Mouse (Mus musculus) midbrain, embryonic 10.5 days (tissue): ENCODE data around the gene Kcne4. TPM values are rescaled to one million over a fixed set of nuclear protein-coding genes. Genes with fewer than 3 reads are reported as not detected.
"Not testable (repeated sequence)": the region's sequence is repeated elsewhere in the genome, so short reads cannot be mapped to it uniquely, and the experiment has no call there.

ENCODE experiments used
- DNase-seq: peaks from one replicate; pipeline ENCODE4 v3.0.0-alpha.2; 2017; ENCODE audit warnings: low spot score
- H3K27ac ChIP-seq: fragments of 300-500 bp; sonication (generic); replicated peaks from 2 replicates; pipeline ENCODE4 v1.5.1; 2016; ENCODE audit warnings: mild to moderate bottlenecking
- H3K27me3 ChIP-seq: fragments of 300-500 bp; sonication (generic); 2 replicates; pipeline ENCODE4 v1.6.1; 2016; ENCODE audit warnings: low read depth, mild to moderate bottlenecking; ENCODE audit not compliant: poor library complexity, severe bottlenecking
- H3K36me3 ChIP-seq: fragments of 300-500 bp; sonication (generic); 2 replicates; pipeline ENCODE4 v1.6.1; 2016; ENCODE audit warnings: mild to moderate bottlenecking, moderate library complexity
- H3K4me1 ChIP-seq: fragments of 300-500 bp; sonication (generic); 2 replicates; pipeline ENCODE4 v1.6.1; 2016
- H3K4me3 ChIP-seq: fragments of 300-500 bp; sonication (generic); 2 replicates; pipeline ENCODE4 v1.5.1; 2016; ENCODE audit warnings: mild to moderate bottlenecking, moderate library complexity
- H3K9me3 ChIP-seq: fragments of 300-500 bp; sonication (generic); replicated peaks from 2 replicates; pipeline ENCODE4 v1.6.1; 2016; ENCODE audit warnings: mild to moderate bottlenecking
- WGBS: fragments of 180-500 bp; shearing (Covaris S2); methylation state at CpG from one replicate; pipeline ENCODE4 v1.1.7; 2016; 5-methylcytosine and 5-hydroxymethylcytosine counted together
- polyA plus RNA-seq: library from polyadenylated mRNA; unstranded; fragments of >200 nt; fragmentation: Nextera tagmentation; extraction: Ambion mirVana; gene quantifications from 2 replicates; pipeline ENCODE4 v1.2.1, GENCODE M21; 2016

Gene Kcne4
- 0.26 and 1.2 TPM in 2 replicates for polyA plus RNA-seq

DNA sequence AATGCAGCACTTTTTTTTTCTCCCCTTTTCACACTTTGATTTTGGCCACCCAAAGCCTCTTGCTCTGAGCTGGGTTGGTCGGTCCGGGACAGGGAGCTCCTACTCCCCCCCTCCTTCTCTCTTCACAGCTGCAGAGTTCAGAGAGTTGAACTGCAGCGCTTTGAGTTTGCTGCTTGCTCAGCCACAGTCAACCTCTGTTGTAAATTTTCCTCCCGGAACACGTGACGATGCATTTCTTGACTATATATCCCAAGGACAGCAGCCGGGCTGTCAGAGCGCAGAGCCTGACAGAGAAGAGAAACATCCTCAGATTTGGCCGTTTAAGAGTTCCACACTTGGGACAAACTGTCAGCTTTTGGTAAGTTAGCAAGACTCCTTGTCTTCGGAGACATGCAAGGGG, at the start of gene Kcne4:
TSS of gene Kcne4 (plus strand) at position 120 of the 400 bp plus-strand sequence.
- Histone ChIP-seq H3K9me3 (no peaks in the 10 kb centered on the region), H3K36me3 (no peaks in the 10 kb centered on the region), H3K27ac (no peak within 1 kb of the TSS), H3K4me3 (no peak within 1 kb of the TSS), H3K27me3 (no peaks in the 10 kb centered on the region), H3K4me1 (0 out of 2 replicates have a peak, but pooled peaks cover 8% of the 10 kb centered on the region)
- WGBS: 86% methylated on average over 10 of the region's 10 CpGs
- DNase-seq: no peak

DNA sequence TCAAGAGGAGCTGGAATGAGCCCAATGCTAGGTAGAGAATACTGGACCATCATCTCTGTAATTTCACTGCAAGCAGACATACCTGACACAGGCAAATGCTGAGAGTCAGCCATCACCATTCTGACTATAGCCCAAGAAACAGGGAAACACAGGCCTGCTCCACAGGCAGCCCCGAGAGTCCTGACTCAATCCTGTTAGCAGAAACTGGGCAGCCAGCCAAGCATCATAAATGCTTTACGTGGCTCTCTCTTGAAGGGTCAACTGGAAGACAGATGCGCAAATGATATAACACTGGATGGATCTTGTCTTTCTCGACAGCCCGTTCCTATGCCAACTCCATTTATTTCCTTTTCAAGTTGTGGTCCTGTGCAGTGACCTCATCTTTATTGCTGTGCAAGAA, 34.7 kb upstream of the Kcne4 start:
- no peak for DNase-seq
- H3K4me3 ChIP-seq: no peak overlapping the region
- H3K36me3 ChIP-seq: no peaks in the 10 kb centered on the region
- H3K27ac ChIP-seq: no peak overlapping the region
- WGBS: 88% methylated on average over 5 of the region's 5 CpGs
- no peaks in the 10 kb centered on the region for H3K9me3 ChIP-seq
- H3K4me1 ChIP-seq: no peaks in the 10 kb centered on the region
- H3K27me3 ChIP-seq: no peaks in the 10 kb centered on the region

DNA sequence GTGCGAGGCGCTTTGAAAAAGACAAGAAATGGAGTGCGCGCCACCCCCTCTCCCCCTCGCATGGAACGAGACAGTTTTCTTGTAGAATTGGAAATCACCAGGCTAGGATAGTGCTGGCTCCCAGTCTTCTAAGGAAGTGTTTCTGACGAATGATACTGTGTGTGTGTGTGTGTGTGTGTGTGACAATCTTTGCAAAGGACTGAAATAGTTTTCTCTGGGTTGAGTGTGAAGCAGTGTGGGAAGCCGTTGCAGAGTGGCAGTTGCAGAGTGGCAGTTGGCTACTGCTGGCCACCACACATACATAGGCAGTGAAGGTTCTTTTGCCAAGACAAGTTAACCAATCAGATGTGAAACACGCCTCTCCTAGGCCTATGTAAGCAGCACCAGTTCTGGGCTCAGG, 31.6 kb upstream of the Kcne4 start:
- H3K27me3 ChIP-seq, H3K4me3 ChIP-seq, H3K4me1 ChIP-seq, H3K9me3 ChIP-seq, H3K36me3 ChIP-seq, H3K27ac ChIP-seq, DNase-seq: not testable (repeated sequence)
- 90% methylated on average over 9 of the region's 9 CpGs for WGBS

DNA sequence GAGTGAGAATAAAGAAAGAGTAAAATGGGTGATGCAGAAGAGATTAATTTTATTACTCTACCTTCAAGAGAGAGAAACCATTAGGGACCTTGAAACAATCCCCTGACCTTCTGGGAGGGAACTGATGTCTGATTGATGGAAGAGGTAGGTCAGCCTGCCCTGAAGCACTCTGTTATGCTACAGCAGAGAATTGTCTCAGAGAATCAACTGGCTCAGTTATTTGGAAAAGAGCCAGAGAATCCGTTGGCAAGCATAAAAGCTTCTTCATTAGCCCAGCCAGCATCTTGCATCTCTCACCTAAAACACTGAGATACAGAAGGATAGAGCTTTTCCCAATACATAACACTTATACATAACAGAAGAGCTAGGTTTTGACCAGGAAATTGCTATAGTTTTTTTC, 26.8 kb upstream of the Kcne4 start:
- Histone ChIP-seq H3K27ac (no peak overlapping the region), H3K4me3 (no peak overlapping the region), H3K4me1 (no peaks in the 10 kb centered on the region), H3K27me3 (no peaks in the 10 kb centered on the region), H3K9me3 (no peaks in the 10 kb centered on the region), H3K36me3 (no peaks in the 10 kb centered on the region)
- 73% methylated on average over 1 of the region's 1 CpGs for WGBS
- DNase-seq: no peak

DNA sequence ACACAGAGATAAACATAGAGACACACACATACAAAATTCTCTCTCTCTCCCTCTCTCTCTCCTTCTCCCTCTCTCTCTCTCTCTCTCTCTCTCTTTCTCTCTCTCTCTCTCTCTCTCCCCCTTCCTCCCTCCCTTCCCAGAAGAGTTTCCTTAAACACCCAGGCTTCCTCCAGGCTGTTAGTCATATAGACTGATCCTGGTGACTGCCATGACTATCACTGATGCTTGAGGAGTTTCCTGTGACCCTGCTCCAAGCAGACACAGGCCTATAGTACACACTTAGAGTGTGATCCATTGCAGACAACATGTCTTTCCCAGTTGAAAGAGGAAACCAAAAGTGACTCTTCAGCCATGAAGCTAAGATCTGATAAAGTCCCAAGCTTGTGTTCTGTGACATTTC, 9.1 kb upstream of the Kcne4 start:
- H3K4me1 ChIP-seq: no peaks in the 10 kb centered on the region

DNA sequence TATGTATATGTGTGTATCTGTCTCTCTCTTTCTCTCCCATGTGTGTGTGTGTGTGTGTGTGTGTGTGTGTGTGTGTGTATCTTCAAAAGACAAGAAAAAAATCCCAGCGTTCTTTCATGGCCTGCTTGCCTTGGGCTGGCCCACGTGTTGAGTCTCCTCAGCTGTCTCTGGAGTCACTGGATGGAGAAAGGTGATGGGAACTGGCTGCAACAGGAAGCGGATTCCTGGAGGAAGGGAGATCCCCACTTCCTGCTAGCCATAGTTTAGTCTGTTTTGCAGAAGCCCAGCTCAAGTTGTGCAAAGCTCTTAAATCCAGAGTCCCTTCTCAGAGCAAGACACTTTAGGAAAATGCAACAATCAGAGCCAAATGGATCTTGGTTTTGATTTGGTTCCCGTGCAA, 6.7 kb upstream of the Kcne4 start:
- 84% methylated on average over 4 of the region's 4 CpGs for whole genome bisulfite sequencing
- no peak overlapping the region for H3K27ac ChIP-seq
- no peaks in the 10 kb centered on the region for H3K4me1 ChIP-seq
- no peaks in the 10 kb centered on the region for H3K9me3 ChIP-seq
- H3K36me3 ChIP-seq: no peaks in the 10 kb centered on the region
- no peak for DNase-seq
- no peak overlapping the region for H3K4me3 ChIP-seq
- no peaks in the 10 kb centered on the region for H3K27me3 ChIP-seq

More for the DNA sequence above, 9.1 kb upstream of the Kcne4 start:
- Histone ChIP-seq H3K27ac (no peak overlapping the region), H3K9me3 (no peaks in the 10 kb centered on the region), H3K36me3 (no peaks in the 10 kb centered on the region), H3K27me3 (no peaks in the 10 kb centered on the region), H3K4me3 (no peak overlapping the region)
- DNase-seq: no peak

DNA sequence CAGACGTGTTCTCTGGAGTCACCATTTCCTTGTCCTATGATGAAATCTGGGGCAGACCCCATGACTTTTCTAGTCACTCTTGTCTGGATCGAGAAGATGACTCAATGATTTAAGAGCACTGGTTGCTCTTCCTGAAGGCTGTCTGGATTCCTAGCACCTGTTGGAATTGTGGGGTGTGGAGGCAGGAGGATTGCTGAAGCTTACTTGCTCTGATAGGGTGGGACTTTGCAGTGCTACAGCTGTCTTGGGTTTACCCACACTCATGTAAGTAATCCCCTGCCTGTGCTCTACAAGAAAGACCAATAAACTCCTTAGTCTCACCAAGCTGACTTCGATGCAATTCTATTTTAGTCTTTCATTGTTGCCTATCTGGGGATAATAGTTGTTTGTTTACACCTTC, 5.7 kb upstream of the Kcne4 start:
- no peaks in the 10 kb centered on the region for H3K36me3 ChIP-seq
- no peaks in the 10 kb centered on the region for H3K4me1 ChIP-seq
- H3K4me3 ChIP-seq: no peak overlapping the region
- no peaks in the 10 kb centered on the region for H3K9me3 ChIP-seq
- no peak overlapping the region for H3K27ac ChIP-seq
- H3K27me3 ChIP-seq: no peaks in the 10 kb centered on the region
- DNase-seq: no peak
- 84% methylated on average over 3 of the region's 3 CpGs for WGBS

DNA sequence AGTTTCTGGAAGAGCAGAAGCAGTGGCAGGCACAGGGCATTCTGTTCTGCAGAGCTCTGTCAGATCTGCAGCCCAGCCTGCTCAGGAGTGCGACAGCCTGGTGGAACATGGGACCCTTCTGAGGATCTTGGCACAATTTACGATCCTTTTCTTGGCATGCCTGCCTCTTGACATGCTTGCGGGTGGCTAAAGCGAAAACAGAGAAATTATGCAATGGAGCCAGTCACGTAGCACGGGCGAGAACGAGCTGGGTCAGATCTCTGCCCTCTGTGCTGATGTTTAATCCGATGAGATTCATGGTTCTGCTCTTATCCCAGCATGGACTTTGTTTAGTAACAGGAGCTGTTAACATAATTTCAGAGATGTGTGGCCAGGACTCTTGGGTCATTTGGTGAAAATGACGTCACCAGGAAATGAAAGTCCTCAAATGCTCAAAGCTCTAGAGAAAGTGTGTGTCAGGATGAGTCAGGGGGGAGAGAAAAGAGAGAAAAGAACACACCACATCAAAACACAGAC, 4.5 kb upstream of the Kcne4 start:
- Histone ChIP-seq H3K9me3 (no peaks in the 10 kb centered on the region), H3K36me3 (no peaks in the 10 kb centered on the region), H3K27ac (no peak overlapping the region), H3K4me3 (no peak overlapping the region), H3K4me1 (no peaks in the 10 kb centered on the region), H3K27me3 (no peaks in the 10 kb centered on the region)
- no peak for DNase-seq
- WGBS: 89% methylated on average over 10 of the region's 10 CpGs

DNA sequence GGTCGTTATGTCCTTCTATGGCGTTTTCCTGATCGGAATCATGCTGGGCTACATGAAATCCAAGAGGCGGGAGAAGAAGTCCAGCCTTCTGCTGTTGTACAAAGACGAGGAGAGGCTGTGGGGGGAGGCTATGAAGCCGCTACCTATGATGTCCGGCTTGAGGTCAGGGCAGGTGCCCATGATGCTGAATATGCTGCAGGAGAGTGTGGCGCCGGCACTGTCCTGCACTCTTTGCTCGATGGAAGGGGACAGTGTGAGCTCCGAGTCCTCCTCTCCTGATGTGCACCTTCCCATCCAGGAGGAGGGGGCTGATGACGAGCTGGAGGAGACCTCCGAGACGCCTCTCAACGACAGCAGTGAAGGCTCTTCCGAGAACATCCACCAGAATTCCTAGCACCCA, 1.2 kb downstream of the Kcne4 start:
- Histone ChIP-seq H3K4me3 (no peak overlapping the region), H3K9me3 (no peaks in the 10 kb centered on the region), H3K36me3 (no peaks in the 10 kb centered on the region), H3K4me1 (peaks cover 13% of the 10 kb centered on the region; the same call in 1 of the 2 replicates), H3K27ac (no peak overlapping the region), H3K27me3 (no peaks in the 10 kb centered on the region)
- 89% methylated on average over 16 of the region's 16 CpGs for WGBS
- no peak for DNase-seq

DNA sequence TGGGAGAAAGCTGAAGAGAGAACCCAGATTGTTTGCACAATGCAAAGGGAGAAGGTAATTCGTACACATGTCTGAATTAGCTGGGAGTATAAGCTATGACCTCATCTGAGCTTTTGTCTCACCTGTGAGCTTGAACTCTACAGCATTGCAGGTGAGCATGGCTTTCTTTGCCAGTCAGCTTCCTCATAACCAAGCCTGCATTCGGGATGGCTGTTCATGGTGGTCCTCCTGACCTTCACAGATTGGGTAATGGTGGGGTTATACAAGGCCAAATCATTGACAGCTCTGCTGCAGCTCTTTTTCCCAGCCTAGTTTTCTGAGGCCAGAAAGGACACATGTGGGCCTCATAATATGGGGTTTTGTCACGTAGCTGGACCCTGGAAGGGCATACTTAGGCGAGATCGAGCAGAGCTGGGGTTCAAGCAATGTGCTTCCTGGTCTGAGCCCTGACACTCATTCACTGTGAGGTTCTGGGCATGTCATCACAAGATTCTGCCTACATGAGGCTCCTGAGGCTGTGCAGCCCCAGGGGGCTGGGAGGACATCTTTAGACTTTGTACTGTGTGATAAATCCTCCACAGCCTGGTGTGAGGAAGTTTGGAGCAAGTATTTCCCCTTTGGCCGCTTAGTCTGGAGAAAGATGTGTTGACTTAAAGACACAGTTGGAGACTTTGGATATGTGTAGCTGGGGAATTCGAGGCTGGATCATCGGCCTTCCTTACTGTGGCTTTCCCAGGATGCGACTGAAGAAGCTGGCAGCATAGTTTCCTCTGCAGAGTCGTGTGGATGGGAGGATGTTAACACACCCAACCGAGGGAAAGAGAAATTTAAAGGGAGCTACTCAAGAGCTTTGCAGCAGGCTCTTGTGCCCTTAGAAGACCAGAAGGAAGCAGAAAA, 2.3 kb downstream of the Kcne4 start:
- WGBS: 69% methylated on average over 11 of the region's 11 CpGs
- Histone ChIP-seq H3K36me3 (no peaks in the 10 kb centered on the region), H3K27ac (no peak overlapping the region), H3K4me3 (no peak overlapping the region), H3K4me1 (peaks cover 13% of the 10 kb centered on the region; the same call in 1 of the 2 replicates), H3K9me3 (no peaks in the 10 kb centered on the region), H3K27me3 (no peaks in the 10 kb centered on the region)
- no peak for DNase-seq

DNA sequence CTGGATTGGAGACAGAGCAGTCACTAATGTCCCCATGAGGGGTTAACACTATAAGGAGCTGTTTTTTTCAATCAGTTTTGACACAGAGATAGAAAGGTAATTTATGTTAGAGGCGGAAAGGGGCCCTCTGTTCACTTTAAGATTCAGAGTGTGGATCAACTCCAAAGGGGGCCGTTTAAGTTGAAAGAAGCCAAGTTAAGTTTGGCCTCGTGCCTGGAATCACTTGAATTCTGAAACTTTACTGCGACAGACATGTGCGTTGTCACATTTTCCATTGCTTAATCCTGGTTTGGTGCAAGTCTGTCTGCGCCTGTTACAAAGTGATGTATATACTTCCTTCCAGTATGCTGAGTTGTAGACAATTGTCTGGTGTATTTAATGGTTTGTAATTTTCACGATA, 3.0 kb downstream of the Kcne4 start:
- Histone ChIP-seq H3K27me3 (no peaks in the 10 kb centered on the region), H3K36me3 (no peaks in the 10 kb centered on the region), H3K4me1 (peaks cover 13% of the 10 kb centered on the region; the same call in 1 of the 2 replicates), H3K9me3 (no peaks in the 10 kb centered on the region), H3K27ac (no peak overlapping the region), H3K4me3 (no peak overlapping the region)
- no peak for DNase-seq
- 74% methylated on average over 7 of the region's 7 CpGs for WGBS

DNA sequence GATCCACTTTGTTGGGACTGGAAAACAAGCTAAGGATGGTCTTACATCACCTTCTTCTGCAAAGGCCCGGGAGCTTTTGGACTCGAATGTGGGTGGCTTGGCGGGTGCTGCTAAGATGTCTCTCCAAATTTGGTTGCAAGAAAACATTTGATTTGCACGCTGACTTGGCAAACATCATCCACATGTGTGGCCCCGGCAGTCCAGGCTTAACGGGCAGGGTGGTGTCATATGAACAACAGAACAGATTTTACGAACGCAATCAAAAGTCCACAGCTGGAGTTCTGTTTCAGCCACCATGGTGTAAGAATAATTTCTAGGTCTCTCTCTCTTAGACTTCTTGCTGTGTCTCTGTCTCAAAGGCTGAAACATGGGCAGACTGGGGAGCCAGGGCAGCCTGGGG, 3.6 kb downstream of the Kcne4 start:
- no peak for DNase-seq
- Histone ChIP-seq H3K36me3 (no peaks in the 10 kb centered on the region), H3K4me3 (no peak overlapping the region), H3K27ac (no peak overlapping the region), H3K27me3 (no peaks in the 10 kb centered on the region), H3K4me1 (peaks cover 13% of the 10 kb centered on the region; the same call in 1 of the 2 replicates), H3K9me3 (no peaks in the 10 kb centered on the region)
- 73% methylated on average over 8 of the region's 8 CpGs for WGBS

DNA sequence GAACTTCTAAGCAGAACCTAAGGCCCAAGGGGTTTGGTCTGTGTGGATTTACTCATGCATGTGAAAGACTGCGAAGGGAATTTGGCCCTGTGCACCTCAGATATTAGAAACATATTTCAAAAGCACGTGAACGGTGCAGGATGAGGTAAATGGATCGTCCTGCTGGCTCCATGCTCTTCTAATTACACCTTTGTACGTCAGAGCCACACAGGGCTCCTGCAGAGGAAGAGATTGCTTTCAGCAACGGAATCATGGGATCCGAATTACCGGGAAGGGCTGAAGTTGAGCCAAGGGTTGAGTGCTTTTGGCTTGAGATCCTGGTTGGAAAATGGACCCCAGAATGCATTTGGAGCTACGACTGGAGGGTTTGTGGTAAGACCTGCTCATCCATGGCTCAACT, 4.6 kb downstream of the Kcne4 start:
- H3K4me1 ChIP-seq: peaks cover 13% of the 10 kb centered on the region; the same call in 1 of the 2 replicates
- 80% methylated on average over 9 of the region's 9 CpGs for WGBS
- no peak overlapping the region for H3K27ac ChIP-seq
- no peaks in the 10 kb centered on the region for H3K36me3 ChIP-seq
- H3K4me3 ChIP-seq: no peak overlapping the region
- H3K27me3 ChIP-seq: no peaks in the 10 kb centered on the region
- H3K9me3 ChIP-seq: no peaks in the 10 kb centered on the region
- DNase-seq: no peak
